Mouse (Mus musculus) heart, adult 9 months (tissue): ENCODE results near the gene Tmem179b.
"Not testable (repeated sequence)": the region's sequence is repeated elsewhere in the genome, so short reads cannot be mapped to it uniquely, and the experiment has no call there.

ENCODE experiments used
- DNase-seq, 2 experiments: peaks; one replicate each; pipeline ENCODE4 v3.0.0; 2022; ENCODE audit warnings: low spot score in 2 of 2

Tmem179b gene

DNA sequence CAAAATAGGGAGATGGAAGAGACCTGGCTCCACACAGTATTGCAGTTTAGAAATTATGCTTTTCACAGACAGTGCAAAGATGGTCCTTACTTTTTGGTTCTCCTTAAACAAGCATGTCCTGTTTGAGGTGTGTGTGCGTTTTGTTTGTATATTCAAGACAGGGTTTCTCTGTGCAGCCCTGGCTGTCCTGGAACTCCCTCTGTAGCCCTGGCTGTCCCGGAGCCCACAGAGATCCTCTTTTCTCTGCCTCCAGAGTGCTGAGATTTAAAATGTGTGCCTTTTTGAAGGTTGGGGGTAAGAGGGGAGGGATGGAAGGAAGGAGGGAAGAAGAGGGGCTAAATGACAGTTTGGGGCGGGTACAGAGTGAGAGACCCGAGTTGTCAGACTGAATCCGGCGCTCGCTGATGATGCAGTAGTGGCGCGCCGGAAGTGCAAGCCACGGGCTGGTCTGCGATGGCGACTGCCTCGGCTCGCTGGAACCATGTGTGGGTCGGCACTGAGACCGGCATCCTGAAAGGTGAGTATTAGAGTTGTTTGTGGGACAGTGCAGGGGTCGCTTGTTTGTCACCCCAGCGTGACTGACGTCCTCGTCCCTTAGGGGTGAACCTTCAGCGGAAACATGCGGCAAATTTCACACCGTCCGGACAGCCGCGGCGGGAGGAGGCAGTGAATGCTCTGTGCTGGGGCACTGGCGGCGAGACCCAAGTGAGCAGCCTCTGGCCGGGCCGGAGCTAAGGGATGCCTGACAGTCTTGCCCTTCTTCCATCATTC lies 38.7 kb downstream of the Tmem179b start, which contains the start of gene Wdr74:
Gene Wdr74, plus strand, starts transcription at position 439 of the 771 bp plus-strand sequence.
- peak; percentile 88 to 91 for DNase-seq

DNA sequence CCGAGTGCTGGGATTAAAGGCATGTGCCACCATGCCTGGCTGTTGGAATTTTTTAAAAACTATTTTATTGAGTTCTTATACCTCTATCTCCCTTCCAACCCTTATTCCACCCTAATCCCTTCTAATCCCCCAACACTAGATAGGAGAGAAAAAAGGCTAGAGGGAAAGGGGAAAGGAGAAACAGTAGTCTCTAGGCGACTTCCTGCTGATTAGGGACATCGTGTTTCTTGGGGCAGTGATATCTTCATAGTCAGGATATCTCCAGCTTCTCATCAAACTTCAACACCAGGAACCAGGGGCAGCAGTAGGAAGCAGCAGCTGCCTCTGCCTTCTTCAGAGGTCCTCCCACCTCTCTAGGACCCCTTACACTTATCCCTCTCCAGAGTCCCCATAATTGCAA lies 39.9 kb downstream of the Tmem179b start:
- DNase-seq = no peak

DNA sequence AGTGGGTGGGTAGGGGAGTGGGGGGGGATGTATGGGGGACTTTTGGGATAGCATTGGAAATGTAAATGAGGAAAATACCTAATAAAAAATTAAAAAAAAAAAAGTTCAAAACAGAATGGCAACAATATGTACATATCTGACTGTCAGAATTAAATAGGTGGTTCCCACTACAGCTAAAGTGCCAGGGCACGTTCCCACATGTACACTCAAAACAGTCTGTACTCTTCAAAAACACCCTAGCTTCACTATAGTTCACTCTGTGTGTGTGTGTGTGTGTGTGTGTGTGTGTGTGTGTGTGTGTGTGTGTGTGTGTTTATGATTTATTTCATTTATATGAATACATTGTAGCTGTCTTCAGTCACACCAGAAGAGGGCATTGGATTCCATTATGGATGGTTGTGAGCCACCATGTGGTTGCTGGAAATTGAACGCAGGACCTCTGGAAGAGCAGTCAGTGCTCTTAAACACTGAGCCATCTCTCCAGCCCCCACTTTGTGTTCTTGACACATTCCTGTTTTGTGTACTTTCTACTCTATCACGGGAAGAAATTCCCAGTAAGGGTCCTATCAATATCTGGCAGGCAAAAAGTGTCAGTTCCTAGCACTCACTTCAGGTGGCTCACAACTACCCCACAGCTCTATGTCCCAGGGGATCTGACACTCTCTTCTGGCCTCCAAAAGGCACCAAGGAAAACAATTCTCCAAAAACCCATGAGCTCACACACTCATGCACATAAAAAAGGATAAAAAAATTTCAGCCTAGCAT lies 45.8 kb downstream of the Tmem179b start:
- DNase-seq = not testable (repeated sequence)

DNA sequence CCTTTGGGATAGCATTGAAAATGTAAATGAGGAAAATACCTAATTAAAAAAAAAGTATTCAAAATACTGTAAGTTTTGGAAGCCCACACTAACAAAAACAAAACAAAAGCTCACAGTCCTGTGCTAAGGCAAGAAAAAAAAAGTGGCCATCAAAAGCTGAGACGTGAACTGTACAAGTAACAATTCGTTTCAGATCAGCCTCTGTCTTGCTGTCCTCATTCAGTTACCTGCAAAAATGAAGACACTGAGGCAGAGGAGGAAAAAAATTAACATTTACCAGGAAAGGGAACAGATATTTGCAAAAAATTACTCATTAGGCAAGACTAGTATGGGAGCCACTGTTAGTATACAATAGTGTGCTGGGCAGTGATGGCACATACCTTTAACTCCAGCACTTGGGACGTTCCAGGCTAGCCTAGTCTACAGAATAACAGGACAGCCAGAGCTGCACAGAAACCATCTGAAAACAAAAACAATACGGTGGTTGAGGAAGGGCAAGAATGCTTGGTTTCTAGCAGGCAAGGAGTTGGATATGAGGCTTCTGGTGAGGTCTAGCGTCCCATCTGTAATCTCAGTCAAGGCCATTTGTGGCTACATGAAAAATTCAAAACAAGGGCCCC lies 46.7 kb downstream of the Tmem179b start:
- no peak for DNase-seq

DNA sequence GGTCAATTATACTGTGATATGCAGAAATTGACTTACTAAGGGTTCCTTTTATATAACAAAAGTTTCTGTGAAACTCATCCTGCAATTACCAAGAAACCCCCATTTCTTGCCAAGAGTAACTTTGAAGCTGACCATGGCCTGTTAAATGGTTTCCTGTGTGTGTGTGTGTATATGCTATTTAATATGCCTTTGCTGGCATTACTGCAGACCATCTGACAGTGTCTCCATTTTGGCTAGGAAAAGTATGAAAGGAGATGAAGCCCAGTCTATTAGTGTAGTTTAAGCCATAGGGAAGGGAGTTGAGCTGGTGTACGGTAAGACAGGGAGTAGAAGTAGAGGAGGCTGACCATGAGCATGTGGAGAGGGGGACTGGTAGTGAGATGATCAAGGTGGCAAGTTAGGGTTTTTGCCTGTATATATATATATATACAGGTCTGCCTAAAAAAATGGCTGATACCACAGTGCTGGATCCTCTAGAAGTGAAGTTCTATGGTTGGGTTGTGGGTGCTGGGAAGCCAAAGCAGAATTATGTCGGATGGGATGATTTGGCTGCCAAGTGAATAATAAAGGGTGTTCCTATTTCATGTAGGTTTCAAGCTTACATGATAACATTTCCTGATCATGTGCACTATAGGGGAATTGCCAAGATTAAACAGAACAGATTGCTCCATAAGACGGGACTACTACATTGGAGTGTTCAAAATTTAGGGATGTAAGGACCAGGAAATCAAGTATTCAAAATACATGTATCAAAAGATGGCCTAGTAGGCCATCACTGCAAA lies 47.5 kb downstream of the Tmem179b start:
- DNase-seq = no peak

DNA sequence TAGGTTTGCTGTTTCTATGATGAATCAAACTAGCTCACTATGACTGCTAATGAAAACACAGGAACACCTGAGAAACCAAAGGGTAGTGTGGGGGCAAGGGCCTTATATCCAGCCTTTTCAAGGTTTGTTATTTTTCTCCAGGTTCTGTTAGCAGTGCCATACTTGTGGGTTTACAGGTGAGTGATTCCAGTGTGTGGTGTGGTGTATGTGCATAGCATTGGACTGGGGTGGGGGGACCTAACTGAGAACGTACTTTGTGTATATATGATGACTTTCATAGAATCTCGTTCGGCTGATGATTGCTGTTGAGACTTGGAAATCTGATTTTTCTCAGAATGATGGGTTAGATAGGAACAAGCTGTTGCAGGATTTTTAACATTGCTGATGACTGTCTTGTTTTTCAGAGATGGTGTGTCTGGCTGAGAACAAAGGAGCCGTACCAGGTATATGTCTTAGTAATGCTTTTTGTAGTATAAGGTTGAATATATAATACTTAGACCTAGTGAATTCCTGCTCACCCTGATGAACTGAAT lies 49.1 kb downstream of the Tmem179b start:
- DNase-seq = no peak

DNA sequence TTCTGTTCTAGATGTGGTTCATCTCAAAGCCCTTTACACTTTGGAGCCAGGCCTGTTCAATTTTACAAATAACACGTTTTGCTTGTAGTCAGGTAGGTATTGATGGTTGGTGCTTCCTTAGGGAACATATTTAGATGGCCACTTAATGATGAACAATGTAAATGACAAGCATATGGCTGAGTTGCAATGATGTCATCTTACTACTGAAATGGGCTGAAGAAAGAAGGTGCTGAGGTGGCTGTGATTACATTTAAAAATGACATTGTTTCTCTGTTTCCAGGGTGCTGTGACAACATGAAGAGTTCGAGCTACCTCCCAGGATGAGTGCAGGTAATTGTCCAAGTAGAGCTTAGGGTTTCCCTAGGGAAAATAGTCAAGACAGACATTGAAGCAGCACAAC lies 49.9 kb downstream of the Tmem179b start:
- DNase-seq = no peak

DNA sequence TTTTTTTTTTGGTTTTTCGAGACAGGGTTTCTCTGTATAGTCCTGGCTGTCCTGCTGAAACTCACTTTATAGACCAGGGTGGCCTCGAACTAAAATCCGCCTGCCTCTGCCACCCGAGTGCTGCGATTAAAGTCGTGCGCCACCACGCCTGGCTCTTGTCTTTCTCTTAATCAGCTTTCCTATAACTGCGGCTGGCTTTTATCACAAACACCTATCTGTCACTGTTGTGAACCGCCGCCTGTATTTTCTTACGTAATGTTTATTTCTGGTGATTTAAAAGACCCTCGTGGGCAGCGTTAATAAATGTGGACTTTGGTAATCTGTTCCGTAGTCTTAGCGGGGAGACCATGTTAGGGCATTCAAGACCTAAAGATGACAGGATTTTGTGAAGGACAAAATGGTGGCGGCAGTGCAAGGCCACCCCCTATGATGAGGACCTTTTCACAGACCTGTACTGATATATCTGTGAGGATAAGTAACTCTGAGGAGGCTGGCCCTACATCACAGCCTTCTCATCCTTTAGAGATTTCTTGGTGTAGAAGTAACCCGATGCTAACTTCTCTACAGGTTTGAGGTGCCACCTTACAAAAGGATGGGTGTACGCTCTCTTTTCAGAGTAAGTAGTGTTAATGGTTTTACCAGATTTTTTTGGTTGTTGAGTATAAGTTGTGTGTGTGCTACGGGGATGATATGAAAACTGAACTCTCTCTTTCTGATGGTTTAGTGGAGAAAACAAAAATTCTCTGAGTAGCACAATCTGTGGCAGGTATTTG lies 50.5 kb downstream of the Tmem179b start:
- DNase-seq = no peak

DNA sequence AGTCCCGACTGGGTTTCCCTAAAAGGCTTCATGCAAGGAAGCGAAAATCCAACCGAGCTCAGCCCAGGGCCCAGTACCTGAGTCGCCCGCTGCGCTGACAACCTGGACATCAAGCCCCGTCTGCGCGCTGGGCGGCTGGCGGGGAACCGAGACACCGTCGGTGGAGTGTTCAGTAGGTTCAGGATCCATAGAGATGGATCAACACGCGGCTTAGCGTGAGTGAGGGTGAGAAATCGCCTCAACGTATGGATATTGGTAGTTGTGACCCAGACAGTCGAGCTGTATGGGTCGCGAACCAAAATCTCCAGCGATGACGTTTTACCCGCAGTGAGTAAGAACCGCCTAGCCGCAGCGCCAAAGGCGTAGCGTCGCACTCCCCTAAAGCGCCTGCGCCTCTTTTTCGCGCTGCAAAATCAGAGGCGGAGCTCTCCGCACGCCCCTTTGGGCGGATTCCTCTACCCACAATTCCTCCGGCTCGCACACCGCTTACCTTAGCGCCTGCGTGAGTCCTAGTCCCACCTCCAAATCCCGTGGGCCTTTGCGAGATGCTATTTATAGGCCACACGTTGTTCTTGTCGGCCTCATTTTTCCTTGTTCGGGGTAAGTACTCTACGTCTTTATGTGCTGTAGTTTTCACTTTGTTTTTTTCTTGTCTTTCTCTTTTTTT lies 51.2 kb downstream of the Tmem179b start, which contains the start of gene Slc3a2:
Gene Slc3a2, minus strand, starts transcription at position 463 of the 667 bp plus-strand sequence.
- DNase-seq = peak; percentile 98

DNA sequence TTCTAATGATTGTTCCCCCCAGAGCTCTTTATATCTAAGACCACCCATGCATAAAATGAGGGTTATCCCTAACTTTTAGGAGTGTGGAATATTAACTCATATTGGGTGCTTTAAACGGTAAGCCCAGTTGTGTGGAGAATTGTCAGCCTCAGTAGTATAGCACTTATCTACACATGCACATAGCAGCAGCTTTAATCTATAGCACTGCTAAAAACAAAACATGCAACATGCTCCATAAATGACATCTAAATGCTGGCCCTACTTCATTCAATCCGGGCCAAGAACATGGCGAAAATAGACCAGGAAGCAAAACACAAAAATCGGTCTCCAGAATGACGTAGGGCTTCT lies 51.7 kb downstream of the Tmem179b start:
- DNase-seq = no peak
